Mouse (Mus musculus) stomach, postnatal 0 days (tissue): ENCODE measurements around the gene Trp53bp1. TPM values are rescaled to one million over a fixed set of nuclear protein-coding genes. Genes with fewer than 3 reads are reported as not detected.

Experiments used
- ATAC-seq: fragments of 200-750 bp; cut with Nextera tagmentation; 2 replicates; pipeline ENCODE4 v1.8.0; 2017; ENCODE audit not compliant: low FRiP score, low TSS enrichment
- DNase-seq: peaks from one replicate; pipeline ENCODE4 v3.0.0-alpha.2; 2016; ENCODE audit warnings: low spot score
- H3K27ac ChIP-seq: fragments of 300-500 bp; sonication (generic); replicated peaks from 2 replicates; pipeline ENCODE4 v1.5.1; 2014; ENCODE audit warnings: mild to moderate bottlenecking, control low read depth
- H3K27me3 ChIP-seq: fragments of 300-500 bp; sonication (generic); 2 replicates; pipeline ENCODE4 v1.6.1; 2014; ENCODE audit warnings: low read length; ENCODE audit not compliant: control insufficient read depth, insufficient read depth
- H3K36me3 ChIP-seq: fragments of 300-500 bp; sonication (generic); 2 replicates; pipeline ENCODE4 v1.6.1; 2014; ENCODE audit warnings: low read length, mixed read lengths; ENCODE audit not compliant: control insufficient read depth, insufficient read depth
- H3K4me1 ChIP-seq: fragments of 300-500 bp; sonication (generic); replicated peaks from 2 replicates; pipeline ENCODE4 v1.6.1; 2014; ENCODE audit warnings: antibody characterized with exemption; ENCODE audit not compliant: control insufficient read depth, insufficient read depth
- H3K4me2 ChIP-seq: fragments of 300-500 bp; sonication (generic); replicated peaks from 2 replicates; pipeline ENCODE4 v1.6.1; 2014; ENCODE audit warnings: low read depth, mild to moderate bottlenecking, control low read depth, moderate library complexity
- H3K4me3 ChIP-seq: fragments of 300-500 bp; sonication (generic); 2 replicates; pipeline ENCODE4 v1.5.1; 2014; ENCODE audit warnings: low read depth, low read length, control low read depth
- H3K9ac ChIP-seq: fragments of 300-500 bp; sonication (generic); 2 replicates; pipeline ENCODE4 v1.6.1; 2014; ENCODE audit warnings: mild to moderate bottlenecking, low read length, control low read depth, mixed read lengths
- H3K9me3 ChIP-seq: fragments of 300-500 bp; sonication (generic); 2 replicates; pipeline ENCODE4 v1.6.1; 2016; ENCODE audit warnings: low read length; ENCODE audit not compliant: control insufficient read depth
- CTCF ChIP-seq: IDR thresholded peaks from 2 replicates; pipeline ENCODE4 v1.5.1; 2016; ENCODE audit warnings: antibody characterized with exemption, low read depth, mild to moderate bottlenecking, moderate library complexity
- EP300 ChIP-seq: optimal IDR thresholded peaks from 2 replicates; pipeline ENCODE3; 2016; ENCODE audit warnings: antibody characterized with exemption
- WGBS: fragments of 180-500 bp; shearing (Covaris S2); extraction: QIAGEN DNeasy Blood & Tissue Kit; methylation state at CpG from one replicate; pipeline ENCODE4 v1.1.7; 2014; 5-methylcytosine and 5-hydroxymethylcytosine counted together
- polyA plus RNA-seq: library from polyadenylated mRNA; unstranded; fragments of >200 nt; fragmentation: Nextera tagmentation; extraction: Ambion mirVana; gene quantifications from 2 replicates; pipeline ENCODE4 v1.2.1, GENCODE M21; 2015

The Trp53bp1 gene
- polyA plus RNA-seq, 1 experiment from 2014 or later = 10.6 TPM

- H3K27ac ChIP-seq = no peak overlapping the region
- H3K4me3 ChIP-seq = no peak overlapping the region
- ATAC-seq (no peak), DNase-seq (no peak)
- 84% methylated on average over 4 of the region's 4 CpGs for WGBS
- peaks cover 13% of the 10 kb centered on the region for H3K36me3 ChIP-seq
- H3K4me2 ChIP-seq = no peak overlapping the region
- no peaks in the 10 kb centered on the region for H3K27me3 ChIP-seq
- no peaks in the 10 kb centered on the region for H3K9me3 ChIP-seq
- no peak for TF ChIP-seq CTCF
- no peak for TF ChIP-seq EP300
- no peak overlapping the region for H3K9ac ChIP-seq
- no peaks in the 10 kb centered on the region for H3K4me1 ChIP-seq
Measured at GRCm38 (mm10) chr2:121228135-121228534, 43.1 kb downstream of the Trp53bp1 start.

GRCm38 (mm10) chr2:121223010-121223409 is 48.2 kb downstream of the Trp53bp1 start:
- Histone ChIP-seq H3K4me3 (no peak overlapping the region), H3K9ac (no peak overlapping the region), H3K9me3 (no peaks in the 10 kb centered on the region), H3K4me2 (no peak overlapping the region), H3K27ac (no peak overlapping the region), H3K36me3 (peaks cover 17% of the 10 kb centered on the region; the same call in 1 of the 2 replicates), H3K27me3 (no peaks in the 10 kb centered on the region), H3K4me1 (no peaks in the 10 kb centered on the region)
- WGBS = 92% methylated on average over 2 of the region's 2 CpGs
- DNase-seq = no peak
- TF ChIP-seq EP300 = no peak
- peak; percentile 29; the same call in 1 of the 2 replicates for TF ChIP-seq CTCF
- no peak for ATAC-seq

- no peak overlapping the region for H3K27ac ChIP-seq
- ATAC-seq (no peak), DNase-seq (no peak)
- no peaks in the 10 kb centered on the region for H3K27me3 ChIP-seq
- H3K4me1 ChIP-seq = no peaks in the 10 kb centered on the region
- no peak overlapping the region for H3K4me3 ChIP-seq
- TF ChIP-seq CTCF (no peak), EP300 (no peak)
- no peak overlapping the region for H3K9ac ChIP-seq
- H3K36me3 ChIP-seq = peaks cover 10% of the 10 kb centered on the region
- H3K9me3 ChIP-seq = no peaks in the 10 kb centered on the region
- no peak overlapping the region for H3K4me2 ChIP-seq
Measured at GRCm38 (mm10) chr2:121219994-121220393, 51.2 kb downstream of the Trp53bp1 start.

- no peak for TF ChIP-seq CTCF
- H3K27me3 ChIP-seq = no peaks in the 10 kb centered on the region
- H3K36me3 ChIP-seq = peaks cover 10% of the 10 kb centered on the region
- no peak for DNase-seq
- no peak overlapping the region for H3K9ac ChIP-seq
- no peak for ATAC-seq
- no peak overlapping the region for H3K4me3 ChIP-seq
- no peaks in the 10 kb centered on the region for H3K9me3 ChIP-seq
- no peaks in the 10 kb centered on the region for H3K4me1 ChIP-seq
- H3K4me2 ChIP-seq = no peak overlapping the region
- H3K27ac ChIP-seq = no peak overlapping the region
Measured at GRCm38 (mm10) chr2:121219177-121219576, 52.0 kb downstream of the Trp53bp1 start.

GRCm38 (mm10) chr2:121214491-121214890 is 56.7 kb downstream of the Trp53bp1 start:
- H3K27me3 ChIP-seq = no peaks in the 10 kb centered on the region
- no peak overlapping the region for H3K4me2 ChIP-seq
- 65% methylated on average over 3 of the region's 3 CpGs for WGBS
- ATAC-seq = no peak
- no peaks in the 10 kb centered on the region; the same call in none of the 2 replicates for H3K36me3 ChIP-seq
- H3K4me1 ChIP-seq = no peaks in the 10 kb centered on the region
- no peak overlapping the region for H3K9ac ChIP-seq
- no peak for DNase-seq
- no peak overlapping the region for H3K4me3 ChIP-seq
- TF ChIP-seq EP300 (no peak), CTCF (no peak)
- no peak overlapping the region for H3K27ac ChIP-seq
- H3K9me3 ChIP-seq = no peaks in the 10 kb centered on the region

- 94% methylated on average over 3 of the region's 3 CpGs for WGBS
- peaks cover 42% of the 10 kb centered on the region for H3K36me3 ChIP-seq
- no peak for TF ChIP-seq EP300
- no peak for TF ChIP-seq CTCF
- H3K27me3 ChIP-seq = no peaks in the 10 kb centered on the region
- H3K9me3 ChIP-seq = no peaks in the 10 kb centered on the region
- H3K4me3 ChIP-seq = no peak overlapping the region
- no peak overlapping the region for H3K4me2 ChIP-seq
- H3K4me1 ChIP-seq = no peaks in the 10 kb centered on the region
- ATAC-seq (no peak), DNase-seq (no peak)
- H3K9ac ChIP-seq = no peak overlapping the region
- H3K27ac ChIP-seq = no peak overlapping the region
Measured at GRCm38 (mm10) chr2:121206541-121206940, 64.7 kb downstream of the Trp53bp1 start.
